Mouse (Mus musculus) limb, embryonic 10.5 days (tissue): ENCODE measurements around the gene Gm21738. TPM values are rescaled to one million over a fixed set of nuclear protein-coding genes. Genes with fewer than 3 reads are reported as not detected.
"Not testable (repeated sequence)": the region's sequence is repeated elsewhere in the genome, so short reads cannot be mapped to it uniquely, and the experiment has no call there.

Source experiments
- DNase-seq: peaks from one replicate; pipeline ENCODE4 v3.0.0-alpha.2; 2017; ENCODE audit warnings: low spot score
- H3K27ac ChIP-seq: fragments of 300-500 bp; sonication (generic); 2 replicates; pipeline ENCODE4 v1.5.1; 2016; ENCODE audit warnings: mild to moderate bottlenecking
- H3K27me3 ChIP-seq: fragments of 300-500 bp; sonication (generic); 2 replicates; pipeline ENCODE4 v1.6.1; 2016; ENCODE audit warnings: low read depth, mild to moderate bottlenecking; ENCODE audit not compliant: poor library complexity, severe bottlenecking
- H3K36me3 ChIP-seq: fragments of 300-500 bp; sonication (generic); 2 replicates; pipeline ENCODE4 v1.6.1; 2016; ENCODE audit warnings: mild to moderate bottlenecking, moderate library complexity
- H3K4me1 ChIP-seq: fragments of 300-500 bp; sonication (generic); 2 replicates; pipeline ENCODE4 v1.6.1; 2016
- H3K4me3 ChIP-seq: fragments of 300-500 bp; sonication (generic); 2 replicates; pipeline ENCODE4 v1.5.1; 2016; ENCODE audit warnings: mild to moderate bottlenecking, moderate library complexity
- H3K9me3 ChIP-seq: fragments of 300-500 bp; sonication (generic); replicated peaks from 2 replicates; pipeline ENCODE4 v1.6.1; 2016; ENCODE audit warnings: mild to moderate bottlenecking
- WGBS: fragments of 180-500 bp; shearing (Covaris S2); methylation state at CpG from one replicate; pipeline ENCODE4 v1.1.7; 2016; 5-methylcytosine and 5-hydroxymethylcytosine counted together
- polyA plus RNA-seq: library from polyadenylated mRNA; unstranded; fragments of >200 nt; fragmentation: Nextera tagmentation; extraction: Ambion mirVana; gene quantifications from 2 replicates; pipeline ENCODE4 v1.2.1, GENCODE M21; 2016

Gm21738 gene
- not detected in 2 replicates for polyA plus RNA-seq

- not testable (repeated sequence) for H3K36me3 ChIP-seq, DNase-seq, H3K27me3 ChIP-seq, H3K4me1 ChIP-seq, H3K27ac ChIP-seq, H3K9me3 ChIP-seq, H3K4me3 ChIP-seq
- 79% methylated on average over 7 of the region's 7 CpGs for WGBS
These were observed at the start of gene Gm21738 for GRCm38 (mm10) chr14:19418830-19419229. Gene Gm21738 (minus strand): TSS chr14:19418930.

DNA sequence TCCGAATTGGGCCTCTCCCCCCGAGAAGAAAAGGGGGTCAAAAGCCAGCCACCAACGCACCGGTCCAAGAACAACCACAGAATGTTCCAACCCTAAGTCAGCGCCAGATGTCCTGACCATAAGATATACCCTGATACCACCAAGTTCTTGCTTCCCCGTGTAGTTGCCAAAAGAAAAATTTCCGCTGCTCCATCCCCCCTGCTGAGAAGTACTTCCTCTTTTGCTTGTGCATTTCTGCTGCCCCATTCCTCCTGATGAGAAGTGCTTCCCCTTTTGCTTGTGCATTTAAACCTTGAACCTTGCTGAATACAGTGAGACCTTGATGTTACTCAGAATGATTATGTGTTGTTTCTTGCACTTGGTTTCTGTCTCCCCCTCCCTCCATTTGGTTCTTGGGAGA is 35.0 kb downstream of the Gm21738 start:
- not testable (repeated sequence) for DNase-seq, H3K27ac ChIP-seq, H3K36me3 ChIP-seq, H3K4me3 ChIP-seq, H3K9me3 ChIP-seq, H3K27me3 ChIP-seq, H3K4me1 ChIP-seq
- 90% methylated on average over 7 of the region's 7 CpGs for WGBS

Other genes with a start within 250 kb of the Gm21738 start
- 0.34 TPM in 1 of 2 replicates, not detected in the other for gene Gm2244, start 131.0 kb upstream of the Gm21738 start, polyA plus RNA-seq
- gene Gm2237, start 166.2 kb upstream of the Gm21738 start, polyA plus RNA-seq: 2.5 and 3.0 TPM in 2 replicates
- gene Gm5458, start 183.7 kb upstream of the Gm21738 start, polyA plus RNA-seq: not detected in 2 replicates